Mouse (Mus musculus) heart, postnatal 4 days (tissue): ENCODE measurements at regions not wholly inside any gene's neighbourhood (a gene's known extent, or its start where the extent isn't known, plus 50 kb on each side); places are given as distances from the start of the nearest gene placed in this dataset.

Experiments used
- DNase-seq: peaks from one replicate; pipeline ENCODE4 v3.0.0; 2021

DNA sequence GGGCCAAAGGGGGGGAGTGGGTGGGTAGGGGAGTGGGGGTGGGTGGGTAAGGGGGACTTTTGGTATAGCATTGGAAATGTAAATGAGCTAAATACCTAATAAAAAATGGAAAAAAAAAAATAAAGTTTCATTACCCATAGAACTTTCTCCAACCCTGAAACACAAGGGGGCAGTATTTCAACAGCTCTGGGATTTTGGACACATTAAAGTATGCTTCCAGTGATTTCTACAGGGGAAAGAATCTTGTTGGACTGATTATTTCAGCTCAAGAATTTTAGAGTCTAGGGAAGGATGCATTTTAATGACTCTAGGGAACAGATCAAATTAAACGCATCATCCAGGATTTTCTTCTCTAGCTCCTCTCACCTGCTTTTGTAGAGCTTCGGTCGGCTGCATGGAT is 345.9 kb downstream of the Nrcam start:
- peak; percentile 5 for DNase-seq

DNA sequence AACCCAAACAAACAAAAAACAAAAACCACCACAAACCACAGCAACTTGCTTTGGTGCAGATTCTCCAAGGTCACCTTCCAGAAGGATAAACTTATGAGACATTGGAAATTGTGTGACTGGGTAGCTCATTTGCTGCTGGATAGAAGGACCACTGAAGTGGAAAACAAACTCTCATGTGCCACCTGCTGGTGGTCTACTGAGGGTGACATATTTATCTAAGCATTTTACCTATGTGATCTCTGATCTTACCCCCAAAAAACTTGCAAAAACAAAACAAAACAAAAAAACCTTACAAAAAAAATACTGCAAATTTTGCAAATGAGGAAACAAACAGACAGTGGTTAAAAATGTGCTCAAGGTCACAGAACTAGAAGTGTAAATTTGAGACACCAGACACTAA is 346.3 kb downstream of the Nrcam start:
- no peak for DNase-seq
